Mouse (Mus musculus): ENCODE data around the gene Wdr34. TPM values are rescaled to one million over a fixed set of nuclear protein-coding genes. Genes with fewer than 3 reads are reported as not detected.
"Not testable (repeated sequence)": the region's sequence is repeated elsewhere in the genome, so short reads cannot be mapped to it uniquely, and the experiment has no call there.

Gene Wdr34
- polyA plus RNA-seq, 1 experiment from 2014 or later: 25.9 TPM

GRCm38 (mm10) chr2:30061215-30062166, 12.8 kb upstream of the Wdr34 start:
- 9% methylated on average over 35 of the region's 37 CpGs for WGBS
- Histone ChIP-seq H3K4me1 (ENCODE audit: control insufficient read depth, insufficient read depth, low read length) (peaks cover 31% of the 10 kb centered on the region), H3K27me3 (ENCODE audit: control insufficient read depth, insufficient read depth, low read length) (no peaks in the 10 kb centered on the region), H3K9me3 (ENCODE audit: control insufficient read depth, low read length) (no peaks in the 10 kb centered on the region), H3K4me3 (ENCODE audit: low read depth, low read length) (peak overlapping the region; percentile 65), H3K4me2 (peak overlapping the region; percentile 95), H3K9ac (ENCODE audit: low read length) (peak overlapping the region; percentile 81), H3K36me3 (ENCODE audit: control insufficient read depth, insufficient read depth, low read length) (no peaks in the 10 kb centered on the region), H3K27ac (ENCODE audit: low read depth, low read length) (peak overlapping the region; percentile 87)
- DNase-seq (ENCODE audit: low spot score, missing footprints) (peak; percentile 96), ATAC-seq (ENCODE audit: low FRiP score) (peak; percentile 9; the same call in 1 of the 2 replicates)

GRCm38 (mm10) chr2:30058418-30058817, 9.7 kb upstream of the Wdr34 start:
- no peaks in the 10 kb centered on the region for H3K27me3 ChIP-seq (ENCODE audit: control insufficient read depth, insufficient read depth, low read length)
- WGBS: 35% methylated on average over 5 of the region's 5 CpGs
- no peak overlapping the region for H3K4me3 ChIP-seq (ENCODE audit: low read depth, low read length)
- no peak for DNase-seq (ENCODE audit: low spot score, missing footprints)
- no peak overlapping the region for H3K9ac ChIP-seq (ENCODE audit: low read length)
- H3K4me1 ChIP-seq (ENCODE audit: control insufficient read depth, insufficient read depth, low read length): peaks cover 13% of the 10 kb centered on the region
- H3K9me3 ChIP-seq (ENCODE audit: control insufficient read depth, low read length): no peaks in the 10 kb centered on the region
- ATAC-seq (ENCODE audit: low FRiP score): no peak
- no peak overlapping the region for H3K4me2 ChIP-seq
- no peaks in the 10 kb centered on the region for H3K36me3 ChIP-seq (ENCODE audit: control insufficient read depth, insufficient read depth, low read length)
- no peak overlapping the region; the same call in 1 of the 2 replicates for H3K27ac ChIP-seq (ENCODE audit: low read depth, low read length)

GRCm38 (mm10) chr2:30057223-30057904, 8.7 kb upstream of the Wdr34 start, which contains the start of gene Set:
TSS of gene Set (plus strand) at chr2:30057378.
- Histone ChIP-seq H3K4me2 (no peak within 1 kb of the TSS), H3K36me3 (ENCODE audit: control insufficient read depth, insufficient read depth, low read length) (no peaks in the 10 kb centered on the region), H3K4me1 (ENCODE audit: control insufficient read depth, insufficient read depth, low read length) (peaks cover 6% of the 10 kb centered on the region), H3K9me3 (ENCODE audit: control insufficient read depth, low read length) (no peaks in the 10 kb centered on the region), H3K27ac (ENCODE audit: low read depth, low read length) (no peak within 1 kb of the TSS; the same call in 1 of the 2 replicates), H3K27me3 (ENCODE audit: control insufficient read depth, insufficient read depth, low read length) (no peaks in the 10 kb centered on the region), H3K9ac (ENCODE audit: low read length) (no peak within 1 kb of the TSS), H3K4me3 (ENCODE audit: low read depth, low read length) (no peak within 1 kb of the TSS)
- WGBS: 47% methylated on average over 11 of the region's 12 CpGs
- no peak for DNase-seq (ENCODE audit: low spot score, missing footprints)
- no peak for ATAC-seq (ENCODE audit: low FRiP score)

- Histone ChIP-seq H3K9me3 (ENCODE audit: control insufficient read depth, low read length) (no peaks in the 10 kb centered on the region), H3K36me3 (ENCODE audit: control insufficient read depth, insufficient read depth, low read length) (no peaks in the 10 kb centered on the region), H3K4me1 (ENCODE audit: control insufficient read depth, insufficient read depth, low read length) (peaks cover 6% of the 10 kb centered on the region), H3K27me3 (ENCODE audit: control insufficient read depth, insufficient read depth, low read length) (no peaks in the 10 kb centered on the region), H3K27ac (ENCODE audit: low read depth, low read length) (no peak overlapping the region), H3K4me3 (ENCODE audit: low read depth, low read length) (no peak overlapping the region), H3K4me2 (no peak overlapping the region), H3K9ac (ENCODE audit: low read length) (no peak overlapping the region)
- ATAC-seq (ENCODE audit: low FRiP score): no peak
- no peak for DNase-seq (ENCODE audit: low spot score, missing footprints)
- WGBS: 90% methylated on average over 3 of the region's 3 CpGs
Observed at GRCm38 (mm10) chr2:30056736-30057135, 8.1 kb upstream of the Wdr34 start.

- not testable (repeated sequence) for ATAC-seq (ENCODE audit: low FRiP score); H3K36me3 ChIP-seq (ENCODE audit: control insufficient read depth, insufficient read depth, low read length); DNase-seq (ENCODE audit: low spot score, missing footprints); H3K4me3 ChIP-seq (ENCODE audit: low read depth, low read length); H3K4me2 ChIP-seq; H3K9ac ChIP-seq (ENCODE audit: low read length); H3K27me3 ChIP-seq (ENCODE audit: control insufficient read depth, insufficient read depth, low read length); H3K9me3 ChIP-seq (ENCODE audit: control insufficient read depth, low read length); H3K27ac ChIP-seq (ENCODE audit: low read depth, low read length); H3K4me1 ChIP-seq (ENCODE audit: control insufficient read depth, insufficient read depth, low read length)
- 95% methylated on average over 3 of the region's 3 CpGs for WGBS
Observed at GRCm38 (mm10) chr2:30055310-30055709, 6.6 kb upstream of the Wdr34 start.

GRCm38 (mm10) chr2:30051992-30052761, 3.5 kb upstream of the Wdr34 start:
- no peaks in the 10 kb centered on the region for H3K4me1 ChIP-seq (ENCODE audit: control insufficient read depth, insufficient read depth, low read length)
- no peak overlapping the region for H3K4me3 ChIP-seq (ENCODE audit: low read depth, low read length)
- no peak for ATAC-seq (ENCODE audit: low FRiP score)
- no peak overlapping the region for H3K4me2 ChIP-seq
- no peak overlapping the region for H3K27ac ChIP-seq (ENCODE audit: low read depth, low read length)
- no peak overlapping the region for H3K9ac ChIP-seq (ENCODE audit: low read length)
- no peaks in the 10 kb centered on the region for H3K27me3 ChIP-seq (ENCODE audit: control insufficient read depth, insufficient read depth, low read length)
- peak; percentile 81 for DNase-seq (ENCODE audit: low spot score, missing footprints)
- no peaks in the 10 kb centered on the region for H3K9me3 ChIP-seq (ENCODE audit: control insufficient read depth, low read length)
- H3K36me3 ChIP-seq (ENCODE audit: control insufficient read depth, insufficient read depth, low read length): no peaks in the 10 kb centered on the region
- WGBS: 51% methylated on average over 6 of the region's 6 CpGs

- H3K27me3 ChIP-seq (ENCODE audit: control insufficient read depth, insufficient read depth, low read length): no peaks in the 10 kb centered on the region
- no peak overlapping the region for H3K9ac ChIP-seq (ENCODE audit: low read length)
- no peak overlapping the region for H3K4me3 ChIP-seq (ENCODE audit: low read depth, low read length)
- ATAC-seq (ENCODE audit: low FRiP score) (no peak), DNase-seq (ENCODE audit: low spot score, missing footprints) (peak; percentile 80)
- no peaks in the 10 kb centered on the region for H3K9me3 ChIP-seq (ENCODE audit: control insufficient read depth, low read length)
- no peaks in the 10 kb centered on the region for H3K36me3 ChIP-seq (ENCODE audit: control insufficient read depth, insufficient read depth, low read length)
- H3K4me2 ChIP-seq: no peak overlapping the region
- H3K27ac ChIP-seq (ENCODE audit: low read depth, low read length): no peak overlapping the region
- H3K4me1 ChIP-seq (ENCODE audit: control insufficient read depth, insufficient read depth, low read length): no peaks in the 10 kb centered on the region
- WGBS: 90% methylated on average over 3 of the region's 3 CpGs
Observed at GRCm38 (mm10) chr2:30049831-30050230, 1.1 kb upstream of the Wdr34 start.

- Histone ChIP-seq H3K27me3 (ENCODE audit: control insufficient read depth, insufficient read depth, low read length) (no peaks in the 10 kb centered on the region), H3K9me3 (ENCODE audit: control insufficient read depth, low read length) (no peaks in the 10 kb centered on the region), H3K4me1 (ENCODE audit: control insufficient read depth, insufficient read depth, low read length) (no peaks in the 10 kb centered on the region), H3K27ac (ENCODE audit: low read depth, low read length) (peak overlapping the region; percentile 73), H3K36me3 (ENCODE audit: control insufficient read depth, insufficient read depth, low read length) (no peaks in the 10 kb centered on the region), H3K4me2 (peak overlapping the region; percentile 58), H3K9ac (ENCODE audit: low read length) (peak overlapping the region; percentile 62), H3K4me3 (ENCODE audit: low read depth, low read length) (peak overlapping the region; percentile 49)
- ATAC-seq (ENCODE audit: low FRiP score): no peak
- DNase-seq (ENCODE audit: low spot score, missing footprints): no peak
- WGBS: 62% methylated on average over 11 of the region's 11 CpGs
Observed at GRCm38 (mm10) chr2:30048101-30048501, 580 bp downstream of the Wdr34 start.

Data from midbrain, embryonic 11.5 days (tissue).